Mouse (Mus musculus): ENCODE data around the gene Rad51b. TPM values are rescaled to one million over a fixed set of nuclear protein-coding genes. Genes with fewer than 3 reads are reported as not detected.

The Rad51b gene
- polyA plus RNA-seq, 1 experiment, result 1.1 TPM

GRCm38 (mm10) chr12:79559410-79560015 is 262.4 kb downstream of the Rad51b start:
- H3K4me1 ChIP-seq (ENCODE audit: control insufficient read depth, insufficient read depth, low read length), result no peaks in the 10 kb centered on the region; the same call in 1 of the 2 replicates
- no peak for TF ChIP-seq CTCF (IDR thresholded peaks at IDR 0.05; ENCODE audit: insufficient read depth, low read length)
- no peak for TF ChIP-seq POLR2A (IDR thresholded peaks at IDR 0.05; ENCODE audit: borderline replicate concordance, extremely low read depth, low read depth, low read length)
- WGBS, result 62% methylated on average over 4 of the region's 4 CpGs
- no peak overlapping the region for H3K4me3 ChIP-seq (replicated peaks; ENCODE audit: extremely low read depth, low read depth, low read length)
- no peak for DNase-seq

- Histone ChIP-seq H3K4me3 (replicated peaks; ENCODE audit: extremely low read depth, low read depth, low read length) (no peak overlapping the region), H3K4me1 (ENCODE audit: control insufficient read depth, insufficient read depth, low read length) (no peaks in the 10 kb centered on the region; the same call in 1 of the 2 replicates)
- TF ChIP-seq POLR2A (IDR thresholded peaks at IDR 0.05; ENCODE audit: borderline replicate concordance, extremely low read depth, low read depth, low read length) (no peak), CTCF (IDR thresholded peaks at IDR 0.05; ENCODE audit: insufficient read depth, low read length) (no peak)
- DNase-seq, result no peak
- 74% methylated on average over 8 of the region's 8 CpGs for WGBS
These were observed 263.1 kb downstream of the Rad51b start for GRCm38 (mm10) chr12:79560084-79560699.

GRCm38 (mm10) chr12:79560893-79561292 is 263.8 kb downstream of the Rad51b start:
- H3K4me1 ChIP-seq (ENCODE audit: control insufficient read depth, insufficient read depth, low read length), result no peaks in the 10 kb centered on the region; the same call in 1 of the 2 replicates
- DNase-seq, result no peak
- WGBS, result 70% methylated on average over 4 of the region's 4 CpGs
- H3K4me3 ChIP-seq (replicated peaks; ENCODE audit: extremely low read depth, low read depth, low read length), result no peak overlapping the region
- no peak for TF ChIP-seq POLR2A (IDR thresholded peaks at IDR 0.05; ENCODE audit: borderline replicate concordance, extremely low read depth, low read depth, low read length)
- TF ChIP-seq CTCF (IDR thresholded peaks at IDR 0.05; ENCODE audit: insufficient read depth, low read length), result no peak

- TF ChIP-seq CTCF (IDR thresholded peaks at IDR 0.05; ENCODE audit: insufficient read depth, low read length), result no peak
- TF ChIP-seq POLR2A (IDR thresholded peaks at IDR 0.05; ENCODE audit: borderline replicate concordance, extremely low read depth, low read depth, low read length), result no peak
- no peak for DNase-seq
- Histone ChIP-seq H3K4me3 (replicated peaks; ENCODE audit: extremely low read depth, low read depth, low read length) (no peak overlapping the region), H3K4me1 (ENCODE audit: control insufficient read depth, insufficient read depth, low read length) (peaks cover 2% of the 10 kb centered on the region; the same call in 1 of the 2 replicates)
- WGBS, result 71% methylated on average over 6 of the region's 6 CpGs
These were observed 277.3 kb downstream of the Rad51b start for GRCm38 (mm10) chr12:79574159-79575040.

GRCm38 (mm10) chr12:79575041-79575541 is 278.0 kb downstream of the Rad51b start:
- no peak for TF ChIP-seq CTCF (IDR thresholded peaks at IDR 0.05; ENCODE audit: insufficient read depth, low read length)
- TF ChIP-seq POLR2A (IDR thresholded peaks at IDR 0.05; ENCODE audit: borderline replicate concordance, extremely low read depth, low read depth, low read length), result no peak
- H3K4me1 ChIP-seq (ENCODE audit: control insufficient read depth, insufficient read depth, low read length), result peaks cover 8% of the 10 kb centered on the region; the same call in 1 of the 2 replicates
- WGBS, result 89% methylated on average over 7 of the region's 7 CpGs
- no peak for DNase-seq
- H3K4me3 ChIP-seq (replicated peaks; ENCODE audit: extremely low read depth, low read depth, low read length), result no peak overlapping the region

GRCm38 (mm10) chr12:79577525-79577924 is 280.4 kb downstream of the Rad51b start:
- WGBS, result 79% methylated on average over 2 of the region's 2 CpGs
- no peak for DNase-seq
- TF ChIP-seq POLR2A (IDR thresholded peaks at IDR 0.05; ENCODE audit: borderline replicate concordance, extremely low read depth, low read depth, low read length), result no peak
- no peak for TF ChIP-seq CTCF (IDR thresholded peaks at IDR 0.05; ENCODE audit: insufficient read depth, low read length)

GRCm38 (mm10) chr12:79579018-79579585 is 282.0 kb downstream of the Rad51b start:
- Histone ChIP-seq H3K4me3 (replicated peaks; ENCODE audit: extremely low read depth, low read depth, low read length) (no peak overlapping the region), H3K4me1 (ENCODE audit: control insufficient read depth, insufficient read depth, low read length) (peaks cover 9% of the 10 kb centered on the region; the same call in 1 of the 2 replicates)
- WGBS, result 49% methylated on average over 6 of the region's 6 CpGs
- TF ChIP-seq POLR2A (IDR thresholded peaks at IDR 0.05; ENCODE audit: borderline replicate concordance, extremely low read depth, low read depth, low read length) (no peak), CTCF (IDR thresholded peaks at IDR 0.05; ENCODE audit: insufficient read depth, low read length) (no peak)
- DNase-seq, result no peak

More at GRCm38 (mm10) chr12:79577525-79577924, 280.4 kb downstream of the Rad51b start:
- no peak overlapping the region for H3K4me3 ChIP-seq (replicated peaks; ENCODE audit: extremely low read depth, low read depth, low read length)
- peaks cover 9% of the 10 kb centered on the region; the same call in 1 of the 2 replicates for H3K4me1 ChIP-seq (ENCODE audit: control insufficient read depth, insufficient read depth, low read length)

GRCm38 (mm10) chr12:79579837-79580236 is 282.8 kb downstream of the Rad51b start:
- no peak overlapping the region for H3K4me3 ChIP-seq (replicated peaks; ENCODE audit: extremely low read depth, low read depth, low read length)
- DNase-seq, result no peak
- no peak for TF ChIP-seq CTCF (IDR thresholded peaks at IDR 0.05; ENCODE audit: insufficient read depth, low read length)
- WGBS, result 43% methylated on average over 6 of the region's 6 CpGs
- peaks cover 9% of the 10 kb centered on the region; the same call in 1 of the 2 replicates for H3K4me1 ChIP-seq (ENCODE audit: control insufficient read depth, insufficient read depth, low read length)
